Mouse (Mus musculus): ENCODE measurements around the gene Lingo3. TPM values are rescaled to one million over a fixed set of nuclear protein-coding genes. Genes with fewer than 3 reads are reported as not detected.

Lingo3 gene
- polyA plus RNA-seq (2014; fragmentation: Nextera tagmentation; extraction: Ambion mirVana) = 0.05 TPM in 1 of 2 replicates, not detected in the other

- 6% methylated on average over 51 of the region's 51 CpGs for WGBS
- no peaks in the 10 kb centered on the region for H3K9me3 ChIP-seq (ENCODE audit: control insufficient read depth, low read length)
- no peak within 1 kb of the TSS for H3K9ac ChIP-seq (ENCODE audit: low read depth, low read length)
Observed at GRCm38 (mm10) chr10:80843931-80844547, at the start of gene Lingo3. Gene Lingo3 (minus strand): TSS chr10:80844039.

GRCm38 (mm10) chr10:80887181-80887580, 43.3 kb upstream of the Lingo3 start:
- H3K9ac ChIP-seq (ENCODE audit: low read depth, low read length) = no peak overlapping the region
- H3K27me3 ChIP-seq (replicated peaks; ENCODE audit: control insufficient read depth, insufficient read depth, low read length) = peaks cover 38% of the 10 kb centered on the region
- H3K27ac ChIP-seq (ENCODE audit: low read depth, low read length) = no peak overlapping the region
- no peak overlapping the region for H3K4me2 ChIP-seq
- DNase-seq (ENCODE audit: low spot score) (no peak), ATAC-seq (replicated peaks; ENCODE audit: low FRiP score) (no peak)
- no peak overlapping the region for H3K4me3 ChIP-seq (ENCODE audit: low read depth, low read length)
- H3K36me3 ChIP-seq (ENCODE audit: control insufficient read depth, insufficient read depth, low read length) = no peaks in the 10 kb centered on the region
- no peaks in the 10 kb centered on the region for H3K4me1 ChIP-seq (replicated peaks; ENCODE audit: control insufficient read depth, insufficient read depth, low read length)
- 68% methylated on average over 11 of the region's 11 CpGs for WGBS
- H3K9me3 ChIP-seq (ENCODE audit: control insufficient read depth, low read length) = no peaks in the 10 kb centered on the region

More at GRCm38 (mm10) chr10:80843931-80844547, at the start of gene Lingo3:
- Histone ChIP-seq H3K27ac (ENCODE audit: low read depth, low read length) (no peak within 1 kb of the TSS), H3K36me3 (ENCODE audit: control insufficient read depth, insufficient read depth, low read length) (no peaks in the 10 kb centered on the region), H3K27me3 (replicated peaks; ENCODE audit: control insufficient read depth, insufficient read depth, low read length) (peaks cover 61% of the 10 kb centered on the region), H3K4me3 (ENCODE audit: low read depth, low read length) (peak within 1 kb of the TSS; percentile 36), H3K4me2 (peak within 1 kb of the TSS; percentile 65), H3K4me1 (replicated peaks; ENCODE audit: control insufficient read depth, insufficient read depth, low read length) (peaks cover 12% of the 10 kb centered on the region)
- DNase-seq (ENCODE audit: low spot score) (no peak), ATAC-seq (replicated peaks; ENCODE audit: low FRiP score) (no peak)

GRCm38 (mm10) chr10:80881301-80881700, 37.5 kb upstream of the Lingo3 start:
- no peak for ATAC-seq (replicated peaks; ENCODE audit: low FRiP score)
- Histone ChIP-seq H3K4me1 (replicated peaks; ENCODE audit: control insufficient read depth, insufficient read depth, low read length) (peaks cover 13% of the 10 kb centered on the region), H3K27ac (ENCODE audit: low read depth, low read length) (no peak overlapping the region), H3K27me3 (replicated peaks; ENCODE audit: control insufficient read depth, insufficient read depth, low read length) (peaks cover 3% of the 10 kb centered on the region), H3K4me3 (ENCODE audit: low read depth, low read length) (no peak overlapping the region), H3K9me3 (ENCODE audit: control insufficient read depth, low read length) (no peaks in the 10 kb centered on the region), H3K4me2 (no peak overlapping the region), H3K9ac (ENCODE audit: low read depth, low read length) (no peak overlapping the region), H3K36me3 (ENCODE audit: control insufficient read depth, insufficient read depth, low read length) (no peaks in the 10 kb centered on the region)
- 18% methylated on average over 10 of the region's 10 CpGs for WGBS
- DNase-seq (ENCODE audit: low spot score) = peak; percentile 78

DNA sequence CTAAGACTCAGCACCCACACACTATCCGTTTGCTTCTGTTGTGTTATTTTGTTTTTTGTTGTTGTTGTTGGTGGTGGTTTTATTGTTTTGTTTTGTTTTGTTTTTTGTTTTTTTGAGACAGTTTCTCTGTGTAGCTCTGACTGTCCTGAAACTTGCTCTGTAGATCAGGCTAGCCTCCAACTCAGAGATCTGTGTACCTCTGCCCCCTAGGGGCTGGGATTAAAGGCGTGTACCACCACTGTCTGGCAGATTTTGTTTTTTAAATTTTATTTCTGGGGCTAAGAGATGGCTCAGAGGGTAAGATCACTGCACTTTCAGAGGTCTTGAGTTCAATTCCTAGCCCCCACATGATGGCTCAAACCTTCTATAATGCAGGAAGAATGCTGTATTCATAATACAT, 37.1 kb upstream of the Lingo3 start:
- DNase-seq (ENCODE audit: low spot score) (no peak), ATAC-seq (replicated peaks; ENCODE audit: low FRiP score) (no peak)
- peaks cover 13% of the 10 kb centered on the region for H3K4me1 ChIP-seq (replicated peaks; ENCODE audit: control insufficient read depth, insufficient read depth, low read length)
- no peak overlapping the region for H3K4me2 ChIP-seq
- peak overlapping the region; percentile 76 for H3K27ac ChIP-seq (ENCODE audit: low read depth, low read length)
- H3K9me3 ChIP-seq (ENCODE audit: control insufficient read depth, low read length) = no peaks in the 10 kb centered on the region
- H3K27me3 ChIP-seq (replicated peaks; ENCODE audit: control insufficient read depth, insufficient read depth, low read length) = peaks cover 1% of the 10 kb centered on the region
- no peak overlapping the region for H3K9ac ChIP-seq (ENCODE audit: low read depth, low read length)
- H3K36me3 ChIP-seq (ENCODE audit: control insufficient read depth, insufficient read depth, low read length) = no peaks in the 10 kb centered on the region
- WGBS = 59% methylated on average over 2 of the region's 2 CpGs
- no peak overlapping the region for H3K4me3 ChIP-seq (ENCODE audit: low read depth, low read length)

GRCm38 (mm10) chr10:80880131-80880641, 36.3 kb upstream of the Lingo3 start:
- WGBS = 7% methylated on average over 5 of the region's 5 CpGs
- Histone ChIP-seq H3K27ac (ENCODE audit: low read depth, low read length) (peak overlapping the region; percentile 76), H3K4me1 (replicated peaks; ENCODE audit: control insufficient read depth, insufficient read depth, low read length) (peaks cover 13% of the 10 kb centered on the region), H3K4me3 (ENCODE audit: low read depth, low read length) (no peak overlapping the region), H3K36me3 (ENCODE audit: control insufficient read depth, insufficient read depth, low read length) (no peaks in the 10 kb centered on the region), H3K27me3 (replicated peaks; ENCODE audit: control insufficient read depth, insufficient read depth, low read length) (no peaks in the 10 kb centered on the region; the same call in 1 of the 2 replicates), H3K9ac (ENCODE audit: low read depth, low read length) (peak overlapping the region; percentile 3; the same call in 1 of the 2 replicates), H3K4me2 (peak overlapping the region; percentile 41), H3K9me3 (ENCODE audit: control insufficient read depth, low read length) (no peaks in the 10 kb centered on the region)
- ATAC-seq (replicated peaks; ENCODE audit: low FRiP score) = peak; percentile 91
- DNase-seq (ENCODE audit: low spot score) = peak; percentile 75

GRCm38 (mm10) chr10:80876594-80876993, 32.8 kb upstream of the Lingo3 start:
- DNase-seq (ENCODE audit: low spot score) = no peak
- no peaks in the 10 kb centered on the region for H3K9me3 ChIP-seq (ENCODE audit: control insufficient read depth, low read length)
- H3K4me1 ChIP-seq (replicated peaks; ENCODE audit: control insufficient read depth, insufficient read depth, low read length) = peaks cover 13% of the 10 kb centered on the region
- H3K4me2 ChIP-seq = no peak overlapping the region
- no peak overlapping the region for H3K4me3 ChIP-seq (ENCODE audit: low read depth, low read length)
- peak overlapping the region; percentile 48; the same call in 1 of the 2 replicates for H3K9ac ChIP-seq (ENCODE audit: low read depth, low read length)
- H3K36me3 ChIP-seq (ENCODE audit: control insufficient read depth, insufficient read depth, low read length) = no peaks in the 10 kb centered on the region
- no peak overlapping the region for H3K27ac ChIP-seq (ENCODE audit: low read depth, low read length)
- H3K27me3 ChIP-seq (replicated peaks; ENCODE audit: control insufficient read depth, insufficient read depth, low read length) = no peaks in the 10 kb centered on the region; the same call in none of the 2 replicates
- no peak for ATAC-seq (replicated peaks; ENCODE audit: low FRiP score)
- WGBS = 28% methylated on average over 3 of the region's 3 CpGs

- no peak overlapping the region for H3K4me3 ChIP-seq (ENCODE audit: low read depth, low read length)
- H3K9me3 ChIP-seq (ENCODE audit: control insufficient read depth, low read length) = no peaks in the 10 kb centered on the region
- DNase-seq (ENCODE audit: low spot score) (no peak), ATAC-seq (replicated peaks; ENCODE audit: low FRiP score) (no peak)
- H3K4me1 ChIP-seq (replicated peaks; ENCODE audit: control insufficient read depth, insufficient read depth, low read length) = peaks cover 13% of the 10 kb centered on the region
- no peak overlapping the region for H3K27ac ChIP-seq (ENCODE audit: low read depth, low read length)
- peak overlapping the region; percentile 48; the same call in 1 of the 2 replicates for H3K9ac ChIP-seq (ENCODE audit: low read depth, low read length)
- 25% methylated on average over 5 of the region's 5 CpGs for WGBS
- no peak overlapping the region for H3K4me2 ChIP-seq
- no peaks in the 10 kb centered on the region for H3K36me3 ChIP-seq (ENCODE audit: control insufficient read depth, insufficient read depth, low read length)
- H3K27me3 ChIP-seq (replicated peaks; ENCODE audit: control insufficient read depth, insufficient read depth, low read length) = no peaks in the 10 kb centered on the region; the same call in none of the 2 replicates
Observed at GRCm38 (mm10) chr10:80876028-80876427, 32.2 kb upstream of the Lingo3 start.

GRCm38 (mm10) chr10:80874035-80874434, 30.2 kb upstream of the Lingo3 start:
- Histone ChIP-seq H3K27ac (ENCODE audit: low read depth, low read length) (no peak overlapping the region), H3K36me3 (ENCODE audit: control insufficient read depth, insufficient read depth, low read length) (no peaks in the 10 kb centered on the region), H3K4me3 (ENCODE audit: low read depth, low read length) (no peak overlapping the region), H3K4me1 (replicated peaks; ENCODE audit: control insufficient read depth, insufficient read depth, low read length) (no peaks in the 10 kb centered on the region; the same call in none of the 2 replicates), H3K9ac (ENCODE audit: low read depth, low read length) (no peak overlapping the region), H3K4me2 (no peak overlapping the region), H3K9me3 (ENCODE audit: control insufficient read depth, low read length) (no peaks in the 10 kb centered on the region), H3K27me3 (replicated peaks; ENCODE audit: control insufficient read depth, insufficient read depth, low read length) (no peaks in the 10 kb centered on the region; the same call in none of the 2 replicates)
- WGBS = 74% methylated on average over 9 of the region's 9 CpGs
- DNase-seq (ENCODE audit: low spot score) = no peak
- ATAC-seq (replicated peaks; ENCODE audit: low FRiP score) = no peak
